ENCODE assay signal across 18 mouse cellular contexts in genomic region chr2:11423421-11423820, GRCm38 (mm10).
"Had no signal": no experiment of that assay in that cellular context is flagged by ENCODE, and none has a peak within 500 bp of the region (broad histone marks: within the 10 kb centered on the region; RNA-seq: fewer than 3 reads in every experiment).

No protein-coding gene starts in this region.

- H3K9ac ChIP-seq: limb, embryonic 15.5 days; liver, embryonic 12.5 days; lung, embryonic 14.5 days; neural tube, embryonic 15.5 days had no signal

- H3K27me3 ChIP-seq: limb, embryonic 15.5 days; liver, embryonic 12.5 days; neural tube, embryonic 15.5 days had no signal

- H3K27ac ChIP-seq: kidney, postnatal 0 days; left cerebral cortex, adult 2 months; limb, embryonic 15.5 days; liver, embryonic 12.5 days; midbrain, embryonic 10.5 days; neural tube, embryonic 15.5 days had no signal

- H3K36me3 ChIP-seq: limb, embryonic 15.5 days; liver, embryonic 12.5 days; midbrain, embryonic 10.5 days; neural tube, embryonic 15.5 days had no signal

- DNase-seq: kidney, adult 11 months; kidney, adult 9 months; kidney, postnatal 36 days; lung, embryonic 14.5 days; lung, postnatal 10 days; lung, postnatal 4 days; midbrain, embryonic 14.5 days; right cerebral cortex, postnatal 25 days; spleen, adult 18-20 months; thymus, adult 2 months; thymus, postnatal 25 days had no signal

- H3K4me3 ChIP-seq: left cerebral cortex, adult 2 months; limb, embryonic 15.5 days; liver, embryonic 12.5 days; midbrain, embryonic 10.5 days; myocyte; neural tube, embryonic 15.5 days had no signal

- H3K4me1 ChIP-seq: limb, embryonic 15.5 days; neural tube, embryonic 15.5 days had no signal
